29 mouse cellular contexts compared by ENCODE assay signal in genomic region chr9:55215648-55216047, GRCm38 (mm10). TPM values are rescaled to one million over a fixed set of nuclear protein-coding genes. Genes with fewer than 3 reads are reported as not detected.
A peak's percentile ranks its signal among the peaks of the same experiment; 100 is the strongest.
DNase-seq lines count a peak whose midpoint lies in the region; ATAC-seq and TF ChIP-seq lines count a peak whose summit lies in the region.
"Had no signal": no experiment of that assay in that cellular context is flagged by ENCODE, and none has a peak within 500 bp of the region (broad histone marks: within the 10 kb centered on the region; RNA-seq: fewer than 3 reads in every experiment).

No protein-coding gene starts in this region.

- no peak overlapping the region for H3K27ac ChIP-seq in neural tube, embryonic 13.5 days (replicated peaks)
- peak overlapping the region; percentile 99 for H3K27ac ChIP-seq in ES-E14 (ENCODE audit: insufficient read depth, low read depth, low read length, poor library complexity, severe bottlenecking)
- peak overlapping the region; percentile 38 for H3K27ac ChIP-seq in bone marrow macrophage, adult 2 months (ENCODE audit: insufficient read depth, low read depth, low read length)
- no peak overlapping the region for H3K27ac ChIP-seq in forebrain, embryonic 16.5 days (ENCODE audit: low read length)
- H3K27ac ChIP-seq: embryonic facial prominence, embryonic 10.5 days; embryonic facial prominence, embryonic 13.5 days; forebrain, embryonic 12.5 days; forebrain, embryonic 15.5 days; gastrocnemius, adult 2 months; heart, embryonic 15.5 days; hindbrain, embryonic 15.5 days had no signal

- peaks cover 12% of the 10 kb centered on the region for H3K4me1 ChIP-seq in neural tube, embryonic 13.5 days (replicated peaks)
- peaks cover 22 to 46% of the 10 kb centered on the region in 2 experiments for H3K4me1 ChIP-seq in ES-E14 (ENCODE audit: control insufficient read depth in 2 of 2, insufficient read depth in 2 of 2, low read length in 2 of 2, poor library complexity in 1 of 2)
- H3K4me1 ChIP-seq in bone marrow macrophage, adult 2 months (ENCODE audit: control insufficient read depth, insufficient read depth, low read length): peaks cover 33% of the 10 kb centered on the region
- H3K4me1 ChIP-seq in forebrain, embryonic 16.5 days (replicated peaks; ENCODE audit: control insufficient read depth, insufficient read depth, low read length): peaks cover 5% of the 10 kb centered on the region

- H3K4me3 ChIP-seq in neural tube, embryonic 13.5 days: no peak overlapping the region
- H3K4me3 ChIP-seq in ES-E14 (ENCODE audit: insufficient read depth in 1 of 2, low read depth in 1 of 2, low read length in 2 of 2, poor library complexity in 1 of 2, severe bottlenecking in 1 of 2): peak overlapping the region; percentile 30 to 38; a peak in 3 of 4 replicates
- no peak overlapping the region for H3K4me3 ChIP-seq in bone marrow macrophage, adult 2 months (ENCODE audit: insufficient read depth, low read length)
- no peak overlapping the region for H3K4me3 ChIP-seq in forebrain, embryonic 16.5 days (replicated peaks; ENCODE audit: low read length)
- H3K4me3 ChIP-seq: embryonic facial prominence, embryonic 10.5 days; embryonic facial prominence, embryonic 13.5 days; erythroblast, embryonic 14.5 days; forebrain, embryonic 12.5 days; forebrain, embryonic 15.5 days; gastrocnemius, adult 2 months; heart, embryonic 12.5 days; heart, embryonic 15.5 days; hindbrain, embryonic 15.5 days had no signal

- no peak for TF ChIP-seq POLR2A in bone marrow macrophage, adult 2 months (IDR thresholded peaks at IDR 0.05; ENCODE audit: borderline replicate concordance, low read depth, low read length)

- DNase-seq in neural tube, embryonic 10.5 days (ENCODE audit: extremely low spot score, low spot score): no peak
- DNase-seq in ES-E14 (ENCODE audit: low read depth, low spot score): no peak
- DNase-seq in testis, postnatal 14 days (ENCODE audit: low spot score): no peak
- no peak for DNase-seq in kidney, adult 18-20 months
- DNase-seq: adrenal gland, postnatal 10 days; adrenal gland, postnatal 36 days; B cell, adult 2 months; cerebellum, adult 11-12 months; cerebellum, adult 8-10 months; cerebellum, postnatal 10 days; cerebellum, postnatal 36 days; embryo, embryonic 11 days; gastrocnemius, adult 2 months; gastrocnemius, postnatal 14 days; heart, adult 18-20 months; heart, postnatal 10 days; heart, postnatal 4 days had no signal

- WGBS in neural tube, embryonic 13.5 days: 75% methylated on average over 3 of the region's 3 CpGs
- WGBS in forebrain, embryonic 16.5 days: 79% methylated on average over 3 of the region's 3 CpGs

- in situ Hi-C loops in ES-E14 (cut with MboI; ENCODE audit: low sequenced_read_pairs in 2 of 2, unreplicated experiment in 2 of 2): no loop called here

- 0 out of 2 replicates have a peak overlapping the region, but pooled peaks have one; percentile 3 for H3K9ac ChIP-seq in neural tube, embryonic 13.5 days
- peak overlapping the region; percentile 47; the same call in 1 of the 2 replicates for H3K9ac ChIP-seq in ES-E14 (ENCODE audit: insufficient read depth, low read depth, low read length, poor library complexity, severe bottlenecking)
- H3K9ac ChIP-seq in forebrain, embryonic 16.5 days (replicated peaks; ENCODE audit: low read depth, low read length): no peak overlapping the region
- H3K9ac ChIP-seq: embryonic facial prominence, embryonic 13.5 days; forebrain, embryonic 12.5 days; forebrain, embryonic 15.5 days; heart, embryonic 12.5 days; heart, embryonic 15.5 days; hindbrain, embryonic 15.5 days had no signal

- no peak overlapping the region for H3K4me2 ChIP-seq in neural tube, embryonic 13.5 days
- H3K4me2 ChIP-seq in forebrain, embryonic 16.5 days (ENCODE audit: low read length): no peak overlapping the region
- H3K4me2 ChIP-seq: embryonic facial prominence, embryonic 13.5 days; forebrain, embryonic 12.5 days; forebrain, embryonic 15.5 days; heart, embryonic 12.5 days; heart, embryonic 15.5 days; hindbrain, embryonic 15.5 days had no signal

- H3K27me3 ChIP-seq in neural tube, embryonic 13.5 days: no peaks in the 10 kb centered on the region
- no peaks in the 10 kb centered on the region for H3K27me3 ChIP-seq in forebrain, embryonic 16.5 days (replicated peaks; ENCODE audit: control insufficient read depth, insufficient read depth, low read length)
- H3K27me3 ChIP-seq: CH12.LX; embryonic facial prominence, embryonic 13.5 days; forebrain, embryonic 12.5 days; forebrain, embryonic 15.5 days; heart, embryonic 12.5 days; heart, embryonic 15.5 days; hindbrain, embryonic 15.5 days had no signal

- peaks cover 72% of the 10 kb centered on the region for H3K36me3 ChIP-seq in neural tube, embryonic 13.5 days
- H3K36me3 ChIP-seq in ES-E14 (ENCODE audit: control insufficient read depth, insufficient read depth, low read length, poor library complexity, severe bottlenecking): peaks cover 35% of the 10 kb centered on the region
- peaks cover 34% of the 10 kb centered on the region for H3K36me3 ChIP-seq in forebrain, embryonic 16.5 days (ENCODE audit: control insufficient read depth, insufficient read depth)

- H3K9me3 ChIP-seq in neural tube, embryonic 13.5 days: no peaks in the 10 kb centered on the region
- H3K9me3 ChIP-seq in ES-E14 (ENCODE audit: control insufficient read depth, insufficient read depth, low read depth, low read length): no peaks in the 10 kb centered on the region
- no peaks in the 10 kb centered on the region for H3K9me3 ChIP-seq in forebrain, embryonic 16.5 days (ENCODE audit: control insufficient read depth, low read length)
- H3K9me3 ChIP-seq: embryonic facial prominence, embryonic 10.5 days; embryonic facial prominence, embryonic 13.5 days; forebrain, embryonic 12.5 days; forebrain, embryonic 15.5 days; heart, embryonic 12.5 days; heart, embryonic 15.5 days; hindbrain, embryonic 15.5 days had no signal

- no peak for ATAC-seq in neural tube, embryonic 13.5 days (ENCODE audit: low read depth)
- ATAC-seq in forebrain, embryonic 16.5 days: no peak
- ATAC-seq: forebrain, embryonic 15.5 days had no signal

- TF ChIP-seq CTCF in bone marrow macrophage, adult 2 months (IDR thresholded peaks at IDR 0.05; ENCODE audit: low read depth, low read length): no peak

TF ChIP-seq in ES-E14, 5 proteins besides CTCF, POLR2A, EP300 and RAD21:
- no peak for TF ChIP-seq MAFK (IDR thresholded peaks at IDR 0.05; ENCODE audit: insufficient read depth, low read depth, low read length)
- TF ChIP-seq ZC3H11A (IDR thresholded peaks at IDR 0.05; ENCODE audit: borderline replicate concordance, low read depth, low read length): no peak
- TF ChIP-seq ZNF384 (IDR thresholded peaks at IDR 0.05; ENCODE audit: low read depth, low read length): no peak
- TF ChIP-seq HCFC1 (IDR thresholded peaks at IDR 0.05; ENCODE audit: borderline replicate concordance, insufficient read depth, low read length): no peak
- TF ChIP-seq CHD2 (IDR thresholded peaks at IDR 0.05; ENCODE audit: low read depth, low read length): no peak
TF ChIP-seq in ES-E14: peak in this region for 0.

RNA-seq across cellular contexts. Expression of gene Fbxo22, which starts 6.9 kb away (rescaled TPM):
- 79.9 and 80.1 TPM in 2 replicates for polyA plus RNA-seq in neural tube, embryonic 13.5 days (2015; fragmentation: Nextera tagmentation; extraction: Ambion mirVana)
- 58.4 and 60.5 TPM in 2 replicates for total RNA-seq in ES-E14 (2012; rRNA removed)
- 27.9 and 29.4 TPM in 2 replicates for polyA plus RNA-seq in bone marrow macrophage, adult 2 months (2012; ENCODE audit: insufficient read depth, insufficient read length, missing spikeins)
- polyA plus RNA-seq in forebrain, embryonic 16.5 days (2015; fragmentation: Nextera tagmentation; extraction: Ambion mirVana): 91.4 and 93.5 TPM in 2 replicates

Comparison
In these comparisons a context has a peak if more than half of its experiments do, and no peak if none do; other contexts are left out.
1. H3K27ac ChIP-seq: peak in ES-E14 (single experiment) and bone marrow macrophage, adult 2 months (single experiment); none in neural tube, embryonic 13.5 days (single experiment) and forebrain, embryonic 16.5 days (single experiment).
2. H3K4me3 ChIP-seq: peak in ES-E14 (2 of 2); none in neural tube, embryonic 13.5 days (single experiment), bone marrow macrophage, adult 2 months (single experiment) and forebrain, embryonic 16.5 days (single experiment).